Mouse (Mus musculus) lung, adult 10 weeks (tissue): ENCODE measurements around the gene Olfr1180. TPM values are rescaled to one million over a fixed set of nuclear protein-coding genes. Genes with fewer than 3 reads are reported as not detected.

Experiments used
- polyA plus RNA-seq: library from polyadenylated mRNA; stranded (reverse); fragments of 350-450 nt; fragmentation: Illumina TruSeq; extraction: RNeasy Lipid Tissue Mini Kit (QIAGEN cat#74804); gene quantifications from one replicate; pipeline ENCODE4 v1.2.3, GENCODE M21; 2014; ENCODE audit warnings: low read depth, low replicate concordance; ENCODE audit not compliant: insufficient read depth

The Olfr1180 gene
- polyA plus RNA-seq: not detected

DNA sequence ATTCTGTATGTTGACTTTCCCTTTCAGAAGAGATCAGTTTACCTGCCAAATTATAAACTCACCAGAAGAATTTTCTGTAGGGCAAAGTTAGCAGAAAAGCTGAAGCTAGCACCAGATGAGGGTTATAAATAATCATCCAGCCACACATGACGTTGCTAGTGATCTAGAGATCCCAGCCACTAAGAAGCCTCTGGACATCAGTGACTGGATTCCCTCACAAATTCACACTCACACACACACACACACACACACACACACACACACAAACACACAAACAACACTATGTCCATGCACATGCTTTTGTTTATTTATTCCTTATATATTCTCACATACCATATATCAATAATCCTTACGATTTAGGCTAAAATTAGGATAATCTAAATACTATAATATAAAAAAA lies at the start of gene Olfr1180:
TSS of gene Olfr1180 (minus strand) at position 101 of the 400 bp plus-strand sequence.

DNA sequence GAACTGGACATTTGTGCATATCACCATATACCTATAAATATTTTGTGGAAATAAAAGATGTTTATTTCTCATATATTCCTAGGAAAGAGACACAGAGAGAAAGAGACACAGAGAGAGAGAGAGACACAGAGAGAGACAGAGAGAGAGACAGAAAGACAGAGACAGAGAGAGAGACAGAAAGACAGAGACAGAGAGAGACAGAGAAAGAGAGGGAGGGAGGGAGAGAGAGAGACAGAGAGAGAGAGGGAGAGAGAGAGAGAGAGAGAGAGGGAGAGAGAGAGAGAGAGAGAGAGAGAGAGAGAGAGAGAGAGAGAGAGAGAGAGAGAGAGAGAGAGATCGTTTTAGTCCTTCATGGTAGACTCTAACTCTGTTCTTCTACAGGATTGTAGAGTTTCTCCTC lies 35.6 kb upstream of the Olfr1180 start, which contains the start of gene Olfr1183:
TSS of gene Olfr1183 (plus strand) at position 301 of the 400 bp plus-strand sequence.

DNA sequence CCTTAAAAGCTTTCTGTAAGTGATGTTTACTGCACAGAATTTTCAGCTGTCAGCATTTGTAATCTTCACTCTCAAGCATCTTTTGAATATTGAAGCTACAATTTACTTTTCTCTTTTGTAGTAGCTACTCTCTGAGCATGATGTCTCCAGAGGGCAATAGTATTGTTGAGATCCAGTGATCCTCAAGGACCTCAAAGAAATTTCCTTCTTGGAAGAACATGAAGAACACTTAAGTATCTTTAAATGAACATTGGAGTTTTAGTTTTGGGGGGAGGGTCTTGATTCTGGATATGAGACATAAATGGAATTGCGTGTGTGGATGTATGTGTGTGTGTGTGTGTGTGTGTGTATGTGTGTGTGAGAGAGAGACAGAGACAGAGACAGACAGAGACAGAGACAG lies 30.1 kb upstream of the Olfr1180 start, which contains the start of gene Gm13757:
TSS of gene Gm13757 (minus strand) at position 101 of the 400 bp plus-strand sequence.

DNA sequence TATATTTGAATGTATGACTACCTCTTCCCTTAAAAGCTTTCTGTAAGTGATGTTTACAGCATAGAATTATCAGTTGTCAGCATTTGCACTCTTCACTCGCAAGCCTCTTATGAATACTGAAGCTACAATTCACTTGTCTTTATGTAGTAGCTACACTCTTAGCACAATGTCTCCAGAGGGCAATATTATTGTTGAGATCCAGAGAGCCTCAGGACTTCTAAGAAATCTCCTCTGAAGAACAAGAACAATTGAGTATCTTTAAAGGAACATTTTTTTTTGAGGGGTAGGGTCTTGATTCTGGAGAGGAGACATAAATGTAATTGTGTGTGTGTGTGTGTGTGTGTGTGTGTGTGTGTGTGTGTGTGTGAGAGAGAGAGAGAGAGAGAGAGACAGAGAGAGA lies 7.1 kb upstream of the Olfr1180 start, which contains the start of gene Olfr1181:
TSS of gene Olfr1181 (minus strand) at position 101 of the 400 bp plus-strand sequence.

DNA sequence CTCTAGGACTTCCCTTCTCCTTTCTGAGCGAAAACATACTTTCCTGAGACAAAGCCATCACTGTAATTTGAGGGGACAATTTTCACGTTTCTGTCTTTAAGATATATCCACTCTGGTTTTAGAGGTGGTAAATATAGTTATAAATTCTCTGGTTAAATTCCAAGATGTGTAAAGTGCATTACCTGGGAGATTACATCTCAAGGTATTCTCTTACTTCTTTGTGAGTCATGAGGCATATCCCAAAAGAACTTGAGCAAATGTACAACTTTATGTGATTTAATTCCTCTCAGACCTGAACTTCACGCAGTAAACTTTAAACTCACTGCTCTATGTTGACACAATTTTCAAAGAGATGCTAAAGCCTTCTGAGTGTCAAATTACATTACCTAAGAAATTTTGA lies 12.6 kb downstream of the Olfr1180 start, which contains the start of gene Olfr1179:
TSS of gene Olfr1179 (minus strand) at position 101 of the 400 bp plus-strand sequence.

DNA sequence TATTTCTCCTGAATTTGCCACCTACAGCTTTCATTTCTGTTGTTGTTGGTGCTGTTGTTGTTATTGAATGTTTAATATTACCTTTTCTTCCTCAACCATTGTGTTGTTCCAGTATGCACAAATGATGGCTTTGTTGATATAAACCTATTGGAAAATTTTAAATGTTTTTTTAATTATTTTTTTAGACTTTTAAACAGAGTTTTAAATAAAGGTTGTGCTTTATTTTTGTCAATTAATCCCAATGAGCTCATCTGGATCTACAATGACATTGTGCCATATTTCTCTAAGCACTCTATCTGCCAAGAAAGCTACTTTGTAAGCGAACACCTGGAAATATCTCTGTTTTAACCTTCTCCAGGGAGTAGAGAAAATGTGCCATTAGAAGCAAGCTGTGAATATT lies 32.2 kb downstream of the Olfr1180 start, which contains the start of gene Olfr1178:
TSS of gene Olfr1178 (plus strand) at position 301 of the 400 bp plus-strand sequence.

Other genes with a start within 250 kb of the Olfr1180 start
- not detected for gene Olfr1168, start 237.3 kb downstream of the Olfr1180 start, polyA plus RNA-seq
- gene Olfr1170, start 190.8 kb downstream of the Olfr1180 start, polyA plus RNA-seq: not detected
- not detected for gene Olfr1173, start 139.3 kb downstream of the Olfr1180 start, polyA plus RNA-seq
- gene Olfr1174-ps, start 104.0 kb downstream of the Olfr1180 start, polyA plus RNA-seq: not detected
- not detected for gene Olfr1175-ps, start 91.9 kb downstream of the Olfr1180 start, polyA plus RNA-seq
- not detected for gene Olfr1176, start 82.4 kb downstream of the Olfr1180 start, polyA plus RNA-seq
- not detected for gene Olfr1177-ps, start 72.7 kb downstream of the Olfr1180 start, polyA plus RNA-seq
- not detected for gene Olfr1178, start 32.1 kb downstream of the Olfr1180 start, polyA plus RNA-seq
- not detected for gene Olfr1179, start 12.7 kb downstream of the Olfr1180 start, polyA plus RNA-seq
- gene Olfr1181, start 7.0 kb upstream of the Olfr1180 start, polyA plus RNA-seq: not detected
- gene Gm13757, start 30.0 kb upstream of the Olfr1180 start, polyA plus RNA-seq: not detected
- gene Olfr1183, start 35.7 kb upstream of the Olfr1180 start, polyA plus RNA-seq: not detected
- gene Olfr1184, start 64.4 kb upstream of the Olfr1180 start, polyA plus RNA-seq: not detected
- not detected for gene Olfr1185-ps1, start 74.2 kb upstream of the Olfr1180 start, polyA plus RNA-seq
- not detected for gene Olfr1186, start 99.4 kb upstream of the Olfr1180 start, polyA plus RNA-seq
- gene Olfr1188, start 137.8 kb upstream of the Olfr1180 start, polyA plus RNA-seq: not detected
- not detected for gene Olfr1189, start 167.3 kb upstream of the Olfr1180 start, polyA plus RNA-seq
- not detected for gene Olfr1191-ps1, start 221.4 kb upstream of the Olfr1180 start, polyA plus RNA-seq
- not detected for gene Olfr1192-ps1, start 229.4 kb upstream of the Olfr1180 start, polyA plus RNA-seq